Comparison of ENCODE assay signal across 15 mouse cellular contexts in genomic region chr6:116863130-116863529, GRCm38 (mm10).
DNase-seq lines count a peak whose midpoint lies in the region; ATAC-seq and TF ChIP-seq lines count a peak whose summit lies in the region.
"Had no signal": no experiment of that assay in that cellular context is flagged by ENCODE, and none has a peak within 500 bp of the region (broad histone marks: within the 10 kb centered on the region; RNA-seq: fewer than 3 reads in every experiment).

No protein-coding gene starts in this region.

- H3K36me3 ChIP-seq in forebrain, postnatal 0 days (ENCODE audit: insufficient read depth) = no peaks in the 10 kb centered on the region
- no peaks in the 10 kb centered on the region for H3K36me3 ChIP-seq in forebrain, embryonic 12.5 days (replicated peaks)
- H3K36me3 ChIP-seq: embryonic facial prominence, embryonic 13.5 days; forebrain, embryonic 10.5 days; heart, embryonic 12.5 days; liver, embryonic 15.5 days; midbrain, embryonic 12.5 days had no signal

- no peak overlapping the region for H3K4me2 ChIP-seq in forebrain, postnatal 0 days (ENCODE audit: low read depth)
- no peak overlapping the region for H3K4me2 ChIP-seq in forebrain, embryonic 12.5 days
- H3K4me2 ChIP-seq: embryonic facial prominence, embryonic 13.5 days; heart, embryonic 12.5 days; liver, embryonic 15.5 days; midbrain, embryonic 12.5 days had no signal

- no peak overlapping the region for H3K9ac ChIP-seq in forebrain, postnatal 0 days
- H3K9ac ChIP-seq in forebrain, embryonic 12.5 days = no peak overlapping the region
- H3K9ac ChIP-seq: embryonic facial prominence, embryonic 13.5 days; heart, embryonic 12.5 days; liver, embryonic 15.5 days; midbrain, embryonic 12.5 days had no signal

- WGBS in forebrain, postnatal 0 days = 43% methylated on average over 2 of the region's 2 CpGs
- WGBS in forebrain, embryonic 12.5 days = 41% methylated on average over 2 of the region's 2 CpGs

- peak overlapping the region; percentile 57 for H3K27ac ChIP-seq in forebrain, postnatal 0 days (ENCODE audit: low read depth, low read length)
- H3K27ac ChIP-seq in forebrain, embryonic 12.5 days = no peak overlapping the region
- no peak overlapping the region for H3K27ac ChIP-seq in layer of hippocampus, adult 2 months
- H3K27ac ChIP-seq: embryonic facial prominence, embryonic 13.5 days; forebrain, embryonic 10.5 days; liver, embryonic 15.5 days; midbrain, embryonic 12.5 days had no signal

- H3K4me1 ChIP-seq in forebrain, postnatal 0 days (ENCODE audit: insufficient read depth) = no peaks in the 10 kb centered on the region
- no peaks in the 10 kb centered on the region for H3K4me1 ChIP-seq in forebrain, embryonic 12.5 days
- H3K4me1 ChIP-seq: forebrain, embryonic 10.5 days; heart, embryonic 12.5 days; liver, embryonic 15.5 days; midbrain, embryonic 12.5 days had no signal

- peak; percentile 47; the same call in 1 of the 2 replicates for ATAC-seq in forebrain, postnatal 0 days
- no peak for ATAC-seq in forebrain, embryonic 12.5 days (ENCODE audit: low FRiP score)

- H3K9me3 ChIP-seq in forebrain, postnatal 0 days (ENCODE audit: low read length) = no peaks in the 10 kb centered on the region
- no peaks in the 10 kb centered on the region for H3K9me3 ChIP-seq in forebrain, embryonic 12.5 days
- H3K9me3 ChIP-seq: embryonic facial prominence, embryonic 13.5 days; forebrain, embryonic 10.5 days; heart, embryonic 12.5 days; liver, embryonic 15.5 days; midbrain, embryonic 12.5 days had no signal

- TF ChIP-seq CTCF in forebrain, postnatal 0 days (IDR thresholded peaks at IDR 0.05; ENCODE audit: low read depth) = peak; percentile 44
- TF ChIP-seq CTCF in layer of hippocampus, adult 2 months (conservative IDR thresholded peaks at IDR 0.05) = peak; percentile 67

- DNase-seq in forebrain, postnatal 0 days = peak; percentile 32
- DNase-seq in layer of hippocampus, adult 2 months (ENCODE audit: low spot score in 2 of 2) = no peak
- no peak for DNase-seq in layer of hippocampus, adult 9-11 months
- peak; percentile 25 for DNase-seq in testis, postnatal 10 days (ENCODE audit: low spot score)
- DNase-seq in testis, postnatal 14 days (ENCODE audit: low spot score) = no peak
- DNase-seq in frontal cortex, postnatal 36 days (ENCODE audit: low spot score in 2 of 2) = no peak
- DNase-seq: adrenal gland, postnatal 36 days; cerebellum, adult 9-10 months; heart, postnatal 36 days had no signal

- H3K4me3 ChIP-seq in forebrain, postnatal 0 days (ENCODE audit: low read depth, low read length) = no peak overlapping the region
- H3K4me3 ChIP-seq in forebrain, embryonic 12.5 days (replicated peaks) = no peak overlapping the region
- no peak overlapping the region for H3K4me3 ChIP-seq in layer of hippocampus, adult 2 months
- H3K4me3 ChIP-seq: embryonic facial prominence, embryonic 13.5 days; forebrain, embryonic 10.5 days; heart, embryonic 12.5 days; liver, embryonic 15.5 days; midbrain, embryonic 12.5 days had no signal

- H3K27me3 ChIP-seq in forebrain, postnatal 0 days (ENCODE audit: insufficient read depth, low read length) = no peaks in the 10 kb centered on the region
- no peaks in the 10 kb centered on the region for H3K27me3 ChIP-seq in forebrain, embryonic 12.5 days
- H3K27me3 ChIP-seq: embryonic facial prominence, embryonic 13.5 days; heart, embryonic 12.5 days; liver, embryonic 15.5 days; midbrain, embryonic 12.5 days had no signal

Comparison
In these comparisons a context has a peak if more than half of its experiments do, and no peak if none do; other contexts are left out.
1. DNase-seq: peak in forebrain, postnatal 0 days (single experiment) and testis, postnatal 10 days (single experiment); none in layer of hippocampus, adult 2 months (0 of 2), layer of hippocampus, adult 9-11 months (single experiment), testis, postnatal 14 days (single experiment) and frontal cortex, postnatal 36 days (0 of 2).